In genomic region chr3:135607021-135607420, GRCm38 (mm10) we compare ENCODE assay signal across 15 mouse cellular contexts.
DNase-seq lines count a peak whose midpoint lies in the region; ATAC-seq and TF ChIP-seq lines count a peak whose summit lies in the region.
"Had no signal": no experiment of that assay in that cellular context is flagged by ENCODE, and none has a peak within 500 bp of the region (broad histone marks: within the 10 kb centered on the region; RNA-seq: fewer than 3 reads in every experiment).

No protein-coding gene starts in this region.

- H3K9me3 ChIP-seq in heart, embryonic 13.5 days = no peaks in the 10 kb centered on the region
- no peaks in the 10 kb centered on the region for H3K9me3 ChIP-seq in liver, embryonic 12.5 days (replicated peaks)
- no peaks in the 10 kb centered on the region for H3K9me3 ChIP-seq in stomach, embryonic 15.5 days
- no peaks in the 10 kb centered on the region for H3K9me3 ChIP-seq in kidney, embryonic 15.5 days (replicated peaks)
- H3K9me3 ChIP-seq: hindbrain, embryonic 10.5 days had no signal

- WGBS in heart, embryonic 13.5 days = 80% methylated on average over 9 of the region's 9 CpGs
- whole genome bisulfite sequencing in thymus, adult 2 months = 7% methylated on average over 9 of the region's 9 CpGs
- WGBS in liver, embryonic 12.5 days (ENCODE audit: insufficient replicate concordance) = 74% methylated on average over 9 of the region's 9 CpGs
- 67% methylated on average over 9 of the region's 9 CpGs for WGBS in stomach, embryonic 15.5 days
- WGBS in kidney, embryonic 15.5 days = 86% methylated on average over 9 of the region's 9 CpGs

- peaks cover 65% of the 10 kb centered on the region for H3K4me1 ChIP-seq in heart, embryonic 13.5 days
- H3K4me1 ChIP-seq in thymus, adult 2 months (replicated peaks; ENCODE audit: control insufficient read depth, insufficient read depth, low read length) = peaks cover 40% of the 10 kb centered on the region
- peaks cover 52% of the 10 kb centered on the region for H3K4me1 ChIP-seq in liver, embryonic 12.5 days
- H3K4me1 ChIP-seq in stomach, embryonic 15.5 days = peaks cover 7% of the 10 kb centered on the region
- H3K4me1 ChIP-seq in kidney, embryonic 15.5 days = 0 out of 2 replicates have a peak, but pooled peaks cover 3% of the 10 kb centered on the region
- H3K4me1 ChIP-seq: hindbrain, embryonic 10.5 days had no signal

- no peak overlapping the region for H3K4me3 ChIP-seq in heart, embryonic 13.5 days
- no peak overlapping the region for H3K4me3 ChIP-seq in thymus, adult 2 months (ENCODE audit: control insufficient read depth, insufficient read depth, low read length)
- peak overlapping the region; percentile 64; the same call in 1 of the 2 replicates for H3K4me3 ChIP-seq in liver, embryonic 12.5 days
- no peak overlapping the region for H3K4me3 ChIP-seq in stomach, embryonic 15.5 days (replicated peaks)
- H3K4me3 ChIP-seq in kidney, embryonic 15.5 days (replicated peaks) = no peak overlapping the region
- H3K4me3 ChIP-seq: hindbrain, embryonic 10.5 days had no signal

- no peak overlapping the region for H3K4me2 ChIP-seq in heart, embryonic 13.5 days
- peak overlapping the region; percentile 75 for H3K4me2 ChIP-seq in liver, embryonic 12.5 days
- H3K4me2 ChIP-seq in stomach, embryonic 15.5 days = no peak overlapping the region
- H3K4me2 ChIP-seq in kidney, embryonic 15.5 days = no peak overlapping the region

- no peak for DNase-seq in heart, postnatal 14 days
- DNase-seq in thymus, adult 2 months = no peak
- DNase-seq in thymus, adult 18-20 months = no peak
- no peak for DNase-seq in adrenal gland, postnatal 4 days (ENCODE audit: low spot score in 2 of 2)
- DNase-seq: adrenal gland, adult 2 months; cerebellum, adult 11 months; embryo, embryonic 11 days; gastrocnemius, postnatal 14 days; kidney, adult 9 months; thymus, postnatal 4 days had no signal

- H3K27ac ChIP-seq in heart, embryonic 13.5 days (replicated peaks) = peak overlapping the region; percentile 77
- peak overlapping the region; percentile 40; the same call in 1 of the 2 replicates for H3K27ac ChIP-seq in thymus, adult 2 months (ENCODE audit: control insufficient read depth, insufficient read depth, low read length)
- H3K27ac ChIP-seq in liver, embryonic 12.5 days = peak overlapping the region; percentile 10; the same call in 1 of the 2 replicates
- 0 out of 2 replicates have a peak overlapping the region, but pooled peaks have one; percentile 28 for H3K27ac ChIP-seq in stomach, embryonic 15.5 days
- no peak overlapping the region for H3K27ac ChIP-seq in kidney, embryonic 15.5 days
- H3K27ac ChIP-seq: hindbrain, embryonic 10.5 days had no signal

- 0 out of 2 replicates have a peak overlapping the region, but pooled peaks have one; percentile 2 for H3K9ac ChIP-seq in heart, embryonic 13.5 days
- peak overlapping the region; percentile 73; the same call in 1 of the 2 replicates for H3K9ac ChIP-seq in liver, embryonic 12.5 days
- H3K9ac ChIP-seq in stomach, embryonic 15.5 days = no peak overlapping the region
- no peak overlapping the region for H3K9ac ChIP-seq in kidney, embryonic 15.5 days

- H3K27me3 ChIP-seq in heart, embryonic 13.5 days (replicated peaks) = no peaks in the 10 kb centered on the region
- H3K27me3 ChIP-seq in thymus, adult 2 months (ENCODE audit: control insufficient read depth, insufficient read depth, low read length) = no peaks in the 10 kb centered on the region
- no peaks in the 10 kb centered on the region for H3K27me3 ChIP-seq in liver, embryonic 12.5 days (replicated peaks)
- H3K27me3 ChIP-seq in stomach, embryonic 15.5 days (replicated peaks) = no peaks in the 10 kb centered on the region
- H3K27me3 ChIP-seq in kidney, embryonic 15.5 days = no peaks in the 10 kb centered on the region

- peaks cover 90% of the 10 kb centered on the region for H3K36me3 ChIP-seq in heart, embryonic 13.5 days
- H3K36me3 ChIP-seq in thymus, adult 2 months (ENCODE audit: control insufficient read depth, insufficient read depth, low read length) = peaks cover 4% of the 10 kb centered on the region; the same call in 1 of the 2 replicates
- H3K36me3 ChIP-seq in liver, embryonic 12.5 days = peaks cover 34% of the 10 kb centered on the region
- H3K36me3 ChIP-seq in stomach, embryonic 15.5 days = peaks cover 23% of the 10 kb centered on the region; the same call in 1 of the 2 replicates
- peaks cover 88% of the 10 kb centered on the region for H3K36me3 ChIP-seq in kidney, embryonic 15.5 days

- intact Hi-C loops in heart, postnatal 14 days (cut with DNase I) = loop anchor here (5.0 kb wide), 1 partner anchor 85 kb away; the partner anchor contains the start of gene Nfkb1

- TF ChIP-seq POLR2A in thymus, adult 2 months (IDR thresholded peaks at IDR 0.05; ENCODE audit: control insufficient read depth, extremely low read depth, insufficient read depth, low read length, poor library complexity) = no peak

- ATAC-seq in heart, embryonic 13.5 days (ENCODE audit: extremely low read depth, insufficient number of reproducible peaks, low FRiP score, low TSS enrichment) = no peak
- ATAC-seq in liver, embryonic 12.5 days = no peak
- ATAC-seq in stomach, embryonic 15.5 days (ENCODE audit: insufficient read depth, low FRiP score, low read depth) = no peak
- ATAC-seq in kidney, embryonic 15.5 days (replicated peaks; ENCODE audit: low FRiP score) = no peak

- TF ChIP-seq CTCF in thymus, adult 2 months (IDR thresholded peaks at IDR 0.05; ENCODE audit: borderline replicate concordance, control insufficient read depth, extremely low read depth, insufficient read depth, low read length, poor library complexity) = no peak

Comparison
In these comparisons a context has a peak if more than half of its experiments do, and no peak if none do; other contexts are left out.
1. H3K9ac ChIP-seq: peak in heart, embryonic 13.5 days (single experiment) and liver, embryonic 12.5 days (single experiment); none in stomach, embryonic 15.5 days (single experiment) and kidney, embryonic 15.5 days (single experiment).